Mouse (Mus musculus): ENCODE data around the gene Ccdc59. TPM values are rescaled to one million over a fixed set of nuclear protein-coding genes. Genes with fewer than 3 reads are reported as not detected.

The Ccdc59 gene
- polyA plus RNA-seq (2015; fragmentation: Nextera tagmentation; extraction: Ambion mirVana) = 63.0 and 64.1 TPM in 2 replicates

- WGBS = under 1% methylated on average over 90 of the region's 90 CpGs
- peak within 1 kb of the TSS; percentile 50 for H3K4me2 ChIP-seq (replicated peaks)
- H3K27me3 ChIP-seq = no peaks in the 10 kb centered on the region
- peak within 1 kb of the TSS; percentile 77 for H3K9ac ChIP-seq
- peak within 1 kb of the TSS; percentile 91 for H3K27ac ChIP-seq (replicated peaks)
- no peaks in the 10 kb centered on the region for H3K9me3 ChIP-seq (replicated peaks)
- H3K4me1 ChIP-seq = peaks cover 9% of the 10 kb centered on the region
- ATAC-seq (ENCODE audit: insufficient number of reproducible peaks, low FRiP score, low TSS enrichment, low read depth) = peak; percentile 98
- peak within 1 kb of the TSS; percentile 89 for H3K4me3 ChIP-seq (replicated peaks)
- H3K36me3 ChIP-seq = peaks cover 33% of the 10 kb centered on the region
Measured at GRCm38 (mm10) chr10:105840928-105841888, at the start of gene Ccdc59, which contains the start of gene Mettl25. Gene Ccdc59, plus strand, starts transcription at chr10:105841067. Gene Mettl25, minus strand, starts transcription at chr10:105841380.

GRCm38 (mm10) chr10:105793776-105794552, 46.9 kb upstream of the Ccdc59 start:
- H3K9me3 ChIP-seq (replicated peaks) = no peaks in the 10 kb centered on the region
- no peak overlapping the region for H3K9ac ChIP-seq
- WGBS = 71% methylated on average over 15 of the region's 15 CpGs
- no peak overlapping the region for H3K27ac ChIP-seq (replicated peaks)
- H3K4me3 ChIP-seq (replicated peaks) = no peak overlapping the region
- no peaks in the 10 kb centered on the region for H3K27me3 ChIP-seq
- H3K4me2 ChIP-seq (replicated peaks) = no peak overlapping the region
- no peak for ATAC-seq (ENCODE audit: insufficient number of reproducible peaks, low FRiP score, low TSS enrichment, low read depth)
- no peaks in the 10 kb centered on the region for H3K4me1 ChIP-seq
- no peaks in the 10 kb centered on the region; the same call in 1 of the 2 replicates for H3K36me3 ChIP-seq

GRCm38 (mm10) chr10:105797250-105797924, 43.5 kb upstream of the Ccdc59 start:
- H3K9ac ChIP-seq = no peak overlapping the region
- no peaks in the 10 kb centered on the region for H3K4me1 ChIP-seq
- H3K9me3 ChIP-seq (replicated peaks) = no peaks in the 10 kb centered on the region
- no peaks in the 10 kb centered on the region for H3K27me3 ChIP-seq
- WGBS = 68% methylated on average over 8 of the region's 8 CpGs
- no peak overlapping the region for H3K4me2 ChIP-seq (replicated peaks)
- no peaks in the 10 kb centered on the region; the same call in 1 of the 2 replicates for H3K36me3 ChIP-seq
- no peak for ATAC-seq (ENCODE audit: insufficient number of reproducible peaks, low FRiP score, low TSS enrichment, low read depth)
- H3K4me3 ChIP-seq (replicated peaks) = no peak overlapping the region
- no peak overlapping the region for H3K27ac ChIP-seq (replicated peaks)

- no peak overlapping the region for H3K4me2 ChIP-seq (replicated peaks)
- no peaks in the 10 kb centered on the region for H3K36me3 ChIP-seq
- no peaks in the 10 kb centered on the region for H3K4me1 ChIP-seq
- H3K9ac ChIP-seq = no peak overlapping the region
- H3K27me3 ChIP-seq = no peaks in the 10 kb centered on the region
- no peak overlapping the region for H3K27ac ChIP-seq (replicated peaks)
- ATAC-seq (ENCODE audit: insufficient number of reproducible peaks, low FRiP score, low TSS enrichment, low read depth) = no peak
- no peak overlapping the region for H3K4me3 ChIP-seq (replicated peaks)
- 54% methylated on average over 6 of the region's 6 CpGs for WGBS
- no peaks in the 10 kb centered on the region for H3K9me3 ChIP-seq (replicated peaks)
Measured at GRCm38 (mm10) chr10:105801147-105801546, 39.7 kb upstream of the Ccdc59 start.

GRCm38 (mm10) chr10:105802132-105802531, 38.7 kb upstream of the Ccdc59 start:
- Histone ChIP-seq H3K4me2 (replicated peaks) (no peak overlapping the region), H3K9ac (no peak overlapping the region), H3K27ac (replicated peaks) (no peak overlapping the region), H3K4me1 (no peaks in the 10 kb centered on the region), H3K9me3 (replicated peaks) (no peaks in the 10 kb centered on the region), H3K4me3 (replicated peaks) (no peak overlapping the region), H3K27me3 (no peaks in the 10 kb centered on the region), H3K36me3 (no peaks in the 10 kb centered on the region)
- ATAC-seq (ENCODE audit: insufficient number of reproducible peaks, low FRiP score, low TSS enrichment, low read depth) = no peak
- WGBS = 88% methylated on average over 6 of the region's 6 CpGs

- H3K4me3 ChIP-seq (replicated peaks) = no peak overlapping the region
- no peak overlapping the region for H3K9ac ChIP-seq
- H3K27me3 ChIP-seq = no peaks in the 10 kb centered on the region
- H3K36me3 ChIP-seq = no peaks in the 10 kb centered on the region
- H3K4me2 ChIP-seq (replicated peaks) = no peak overlapping the region
- WGBS = 85% methylated on average over 2 of the region's 2 CpGs
- no peak for ATAC-seq (ENCODE audit: insufficient number of reproducible peaks, low FRiP score, low TSS enrichment, low read depth)
- H3K9me3 ChIP-seq (replicated peaks) = no peaks in the 10 kb centered on the region
- H3K27ac ChIP-seq (replicated peaks) = no peak overlapping the region
- H3K4me1 ChIP-seq = no peaks in the 10 kb centered on the region
Measured at GRCm38 (mm10) chr10:105803461-105803860, 37.4 kb upstream of the Ccdc59 start.

- Histone ChIP-seq H3K36me3 (no peaks in the 10 kb centered on the region), H3K27ac (replicated peaks) (no peak overlapping the region), H3K4me3 (replicated peaks) (no peak overlapping the region), H3K9me3 (replicated peaks) (no peaks in the 10 kb centered on the region), H3K4me2 (replicated peaks) (no peak overlapping the region), H3K9ac (no peak overlapping the region), H3K4me1 (no peaks in the 10 kb centered on the region), H3K27me3 (no peaks in the 10 kb centered on the region)
- WGBS = 51% methylated on average over 7 of the region's 7 CpGs
- no peak for ATAC-seq (ENCODE audit: insufficient number of reproducible peaks, low FRiP score, low TSS enrichment, low read depth)
Measured at GRCm38 (mm10) chr10:105806259-105807010, 34.4 kb upstream of the Ccdc59 start.

GRCm38 (mm10) chr10:105834627-105835228, 6.1 kb upstream of the Ccdc59 start:
- Histone ChIP-seq H3K27ac (replicated peaks) (no peak overlapping the region), H3K4me1 (no peaks in the 10 kb centered on the region), H3K4me3 (replicated peaks) (no peak overlapping the region), H3K9ac (no peak overlapping the region), H3K27me3 (no peaks in the 10 kb centered on the region), H3K4me2 (replicated peaks) (no peak overlapping the region), H3K9me3 (replicated peaks) (no peaks in the 10 kb centered on the region), H3K36me3 (0 out of 2 replicates have a peak, but pooled peaks cover 4% of the 10 kb centered on the region)
- 66% methylated on average over 10 of the region's 10 CpGs for WGBS
- ATAC-seq (ENCODE audit: insufficient number of reproducible peaks, low FRiP score, low TSS enrichment, low read depth) = 0 out of 2 replicates have a peak, but pooled peaks have one; percentile 19

GRCm38 (mm10) chr10:105842574-105842973, 1.7 kb downstream of the Ccdc59 start:
- no peaks in the 10 kb centered on the region for H3K9me3 ChIP-seq (replicated peaks)
- ATAC-seq (ENCODE audit: insufficient number of reproducible peaks, low FRiP score, low TSS enrichment, low read depth) = no peak
- H3K36me3 ChIP-seq = peaks cover 43% of the 10 kb centered on the region
- peak overlapping the region; percentile 50; the same call in 1 of the 2 replicates for H3K4me2 ChIP-seq (replicated peaks)
- no peaks in the 10 kb centered on the region for H3K27me3 ChIP-seq
- 76% methylated on average over 7 of the region's 7 CpGs for WGBS
- H3K4me1 ChIP-seq = peaks cover 9% of the 10 kb centered on the region
- H3K4me3 ChIP-seq (replicated peaks) = peak overlapping the region; percentile 89
- H3K9ac ChIP-seq = no peak overlapping the region
- no peak overlapping the region for H3K27ac ChIP-seq (replicated peaks)

GRCm38 (mm10) chr10:105850286-105850685, 9.4 kb downstream of the Ccdc59 start:
- no peaks in the 10 kb centered on the region for H3K4me1 ChIP-seq
- WGBS = 88% methylated on average over 5 of the region's 5 CpGs
- H3K27me3 ChIP-seq = no peaks in the 10 kb centered on the region
- H3K9me3 ChIP-seq (replicated peaks) = no peaks in the 10 kb centered on the region
- no peak overlapping the region for H3K9ac ChIP-seq
- no peak for ATAC-seq (ENCODE audit: insufficient number of reproducible peaks, low FRiP score, low TSS enrichment, low read depth)
- H3K27ac ChIP-seq (replicated peaks) = no peak overlapping the region
- H3K36me3 ChIP-seq = peaks cover 40% of the 10 kb centered on the region
- H3K4me3 ChIP-seq (replicated peaks) = no peak overlapping the region
- no peak overlapping the region for H3K4me2 ChIP-seq (replicated peaks)

Data from embryonic facial prominence, embryonic 15.5 days (tissue).